Mouse (Mus musculus) heart, embryonic 12.5 days (tissue): ENCODE measurements around the gene Rasa4. TPM values are rescaled to one million over a fixed set of nuclear protein-coding genes. Genes with fewer than 3 reads are reported as not detected.

Experiments used
- ATAC-seq: fragments of 200-750 bp; cut with Nextera tagmentation; 2 replicates; pipeline ENCODE4 v1.8.0; 2017; ENCODE audit warnings: moderate TSS enrichment, moderate library complexity; ENCODE audit not compliant: insufficient number of reproducible peaks, low FRiP score
- H3K27ac ChIP-seq: fragments of 300-500 bp; sonication (generic); 2 replicates; pipeline ENCODE4 v1.5.1; 2016; ENCODE audit warnings: mild to moderate bottlenecking, moderate library complexity; ENCODE audit not compliant: poor library complexity, severe bottlenecking
- H3K27me3 ChIP-seq: fragments of 300-500 bp; sonication (generic); replicated peaks from 2 replicates; pipeline ENCODE4 v1.6.1; 2016; ENCODE audit warnings: mild to moderate bottlenecking, moderate library complexity
- H3K36me3 ChIP-seq: fragments of 300-500 bp; sonication (generic); 2 replicates; pipeline ENCODE4 v1.6.1; 2016; ENCODE audit warnings: mild to moderate bottlenecking, moderate library complexity
- H3K4me1 ChIP-seq: fragments of 300-500 bp; sonication (generic); replicated peaks from 2 replicates; pipeline ENCODE4 v1.6.1; 2016; ENCODE audit warnings: mild to moderate bottlenecking
- H3K4me2 ChIP-seq: fragments of 300-500 bp; sonication (generic); 2 replicates; pipeline ENCODE4 v1.6.1; 2016; ENCODE audit warnings: mild to moderate bottlenecking, moderate library complexity
- H3K4me3 ChIP-seq: fragments of 300-500 bp; sonication (generic); 2 replicates; pipeline ENCODE4 v1.5.1; 2016; ENCODE audit warnings: mild to moderate bottlenecking
- H3K9ac ChIP-seq: fragments of 300-500 bp; sonication (generic); 2 replicates; pipeline ENCODE4 v1.6.1; 2016; ENCODE audit warnings: mild to moderate bottlenecking, moderate library complexity
- H3K9me3 ChIP-seq: fragments of 300-500 bp; sonication (generic); replicated peaks from 2 replicates; pipeline ENCODE4 v1.6.1; 2016; ENCODE audit warnings: mild to moderate bottlenecking, moderate library complexity
- WGBS: fragments of 180-500 bp; shearing (Covaris S2); methylation state at CpG from one replicate; pipeline ENCODE4 v1.1.7; 2016; 5-methylcytosine and 5-hydroxymethylcytosine counted together
- polyA plus RNA-seq: library from polyadenylated mRNA; unstranded; fragments of >200 nt; fragmentation: Nextera tagmentation; extraction: Ambion mirVana; gene quantifications from 2 replicates; pipeline ENCODE4 v1.2.1, GENCODE M21; 2016

Rasa4 gene
- polyA plus RNA-seq: 1.0 and 1.6 TPM in 2 replicates

- H3K9me3 ChIP-seq: no peaks in the 10 kb centered on the region; the same call in 1 of the 2 replicates
- peaks cover 15% of the 10 kb centered on the region for H3K4me1 ChIP-seq
- peak; percentile 95 for ATAC-seq
- H3K27me3 ChIP-seq: peaks cover 41% of the 10 kb centered on the region
- WGBS: under 1% methylated on average over 22 of the region's 28 CpGs
- H3K27ac ChIP-seq: no peak within 1 kb of the TSS
- H3K36me3 ChIP-seq: no peaks in the 10 kb centered on the region
- H3K4me3 ChIP-seq: peak within 1 kb of the TSS; percentile 48
- H3K9ac ChIP-seq: peak within 1 kb of the TSS; percentile 50
- peak within 1 kb of the TSS; percentile 84 for H3K4me2 ChIP-seq
These were observed at the start of gene Rasa4 for GRCm38 (mm10) chr5:136083669-136084107. Rasa4 (plus strand) TSS chr5:136083916.

- ATAC-seq: no peak
- H3K4me1 ChIP-seq: peaks cover 12% of the 10 kb centered on the region
- no peak overlapping the region for H3K27ac ChIP-seq
- H3K9me3 ChIP-seq: 0 out of 2 replicates have a peak, but pooled peaks cover 5% of the 10 kb centered on the region
- H3K36me3 ChIP-seq: peaks cover 32% of the 10 kb centered on the region
- H3K9ac ChIP-seq: no peak overlapping the region
- WGBS: 73% methylated on average over 4 of the region's 4 CpGs
- H3K4me2 ChIP-seq: no peak overlapping the region
- no peaks in the 10 kb centered on the region for H3K27me3 ChIP-seq
- no peak overlapping the region for H3K4me3 ChIP-seq
These were observed 48.8 kb upstream of the Rasa4 start for GRCm38 (mm10) chr5:136034868-136035267.

- no peak for ATAC-seq
- Histone ChIP-seq H3K36me3 (peaks cover 28% of the 10 kb centered on the region), H3K9ac (no peak overlapping the region), H3K4me2 (no peak overlapping the region), H3K4me3 (no peak overlapping the region), H3K27me3 (no peaks in the 10 kb centered on the region), H3K4me1 (peaks cover 15% of the 10 kb centered on the region), H3K9me3 (0 out of 2 replicates have a peak, but pooled peaks cover 5% of the 10 kb centered on the region), H3K27ac (no peak overlapping the region)
- 73% methylated on average over 1 of the region's 1 CpGs for WGBS
These were observed 48.4 kb upstream of the Rasa4 start for GRCm38 (mm10) chr5:136035285-136035684.

- Histone ChIP-seq H3K9ac (no peak overlapping the region), H3K27me3 (no peaks in the 10 kb centered on the region), H3K36me3 (peaks cover 14% of the 10 kb centered on the region), H3K4me3 (no peak overlapping the region), H3K9me3 (0 out of 2 replicates have a peak, but pooled peaks cover 5% of the 10 kb centered on the region), H3K27ac (no peak overlapping the region), H3K4me1 (peaks cover 15% of the 10 kb centered on the region), H3K4me2 (no peak overlapping the region)
- no peak for ATAC-seq
- WGBS: 77% methylated on average over 1 of the region's 1 CpGs
These were observed 47.0 kb upstream of the Rasa4 start for GRCm38 (mm10) chr5:136036667-136037066.

GRCm38 (mm10) chr5:136038258-136039214 lies 45.2 kb upstream of the Rasa4 start, which contains the start of gene Upk3b:
Upk3b (plus strand) TSS chr5:136038496.
- Histone ChIP-seq H3K36me3 (no peaks in the 10 kb centered on the region), H3K27me3 (no peaks in the 10 kb centered on the region), H3K27ac (0 out of 2 replicates have a peak within 1 kb of the TSS, but pooled peaks have one; percentile 10), H3K4me2 (no peak within 1 kb of the TSS), H3K4me3 (peak within 1 kb of the TSS; percentile 3; the same call in 1 of the 2 replicates), H3K9ac (no peak within 1 kb of the TSS), H3K9me3 (0 out of 2 replicates have a peak, but pooled peaks cover 5% of the 10 kb centered on the region), H3K4me1 (peaks cover 15% of the 10 kb centered on the region)
- 50% methylated on average over 17 of the region's 17 CpGs for WGBS
- peak; percentile 47 for ATAC-seq

GRCm38 (mm10) chr5:136040210-136040609 lies 43.5 kb upstream of the Rasa4 start:
- H3K9me3 ChIP-seq: 0 out of 2 replicates have a peak, but pooled peaks cover 5% of the 10 kb centered on the region
- H3K4me1 ChIP-seq: peaks cover 15% of the 10 kb centered on the region
- peak overlapping the region; percentile 50 for H3K4me2 ChIP-seq
- H3K27me3 ChIP-seq: no peaks in the 10 kb centered on the region
- no peak overlapping the region for H3K9ac ChIP-seq
- peak overlapping the region; percentile 21 for H3K4me3 ChIP-seq
- WGBS: 40% methylated on average over 5 of the region's 5 CpGs
- H3K27ac ChIP-seq: no peak overlapping the region
- peak; percentile 49; the same call in 1 of the 2 replicates for ATAC-seq
- no peaks in the 10 kb centered on the region for H3K36me3 ChIP-seq

GRCm38 (mm10) chr5:136041260-136041659 lies 42.5 kb upstream of the Rasa4 start:
- ATAC-seq: no peak
- H3K9ac ChIP-seq: no peak overlapping the region
- no peak overlapping the region for H3K4me2 ChIP-seq
- H3K27ac ChIP-seq: no peak overlapping the region
- no peaks in the 10 kb centered on the region for H3K36me3 ChIP-seq
- 0 out of 2 replicates have a peak, but pooled peaks cover 5% of the 10 kb centered on the region for H3K9me3 ChIP-seq
- H3K4me3 ChIP-seq: no peak overlapping the region
- 43% methylated on average over 2 of the region's 2 CpGs for WGBS
- peaks cover 15% of the 10 kb centered on the region for H3K4me1 ChIP-seq
- H3K27me3 ChIP-seq: no peaks in the 10 kb centered on the region

- Histone ChIP-seq H3K4me2 (no peak overlapping the region), H3K4me3 (no peak overlapping the region), H3K4me1 (peaks cover 15% of the 10 kb centered on the region), H3K9ac (no peak overlapping the region), H3K27me3 (no peaks in the 10 kb centered on the region), H3K36me3 (no peaks in the 10 kb centered on the region), H3K9me3 (0 out of 2 replicates have a peak, but pooled peaks cover 5% of the 10 kb centered on the region), H3K27ac (no peak overlapping the region)
- ATAC-seq: no peak
- WGBS: 90% methylated on average over 8 of the region's 8 CpGs
These were observed 42.0 kb upstream of the Rasa4 start for GRCm38 (mm10) chr5:136041666-136042065.

- WGBS: 63% methylated on average over 13 of the region's 13 CpGs
- Histone ChIP-seq H3K4me3 (no peak overlapping the region), H3K4me1 (0 out of 2 replicates have a peak, but pooled peaks cover 3% of the 10 kb centered on the region), H3K9me3 (no peaks in the 10 kb centered on the region), H3K36me3 (no peaks in the 10 kb centered on the region), H3K27me3 (no peaks in the 10 kb centered on the region), H3K9ac (no peak overlapping the region), H3K4me2 (no peak overlapping the region), H3K27ac (no peak overlapping the region)
- no peak for ATAC-seq
These were observed 38.9 kb upstream of the Rasa4 start for GRCm38 (mm10) chr5:136044865-136045264.

- WGBS: 37% methylated on average over 9 of the region's 9 CpGs
These were observed 38.3 kb upstream of the Rasa4 start for GRCm38 (mm10) chr5:136045408-136045807.

GRCm38 (mm10) chr5:136045987-136046386 lies 37.7 kb upstream of the Rasa4 start:
- no peak overlapping the region for H3K9ac ChIP-seq
- no peak overlapping the region for H3K27ac ChIP-seq
- 5% methylated on average over 10 of the region's 10 CpGs for WGBS

More at GRCm38 (mm10) chr5:136045408-136045807, 38.3 kb upstream of the Rasa4 start:
- H3K4me3 ChIP-seq: no peak overlapping the region
- H3K27ac ChIP-seq: no peak overlapping the region
- no peaks in the 10 kb centered on the region for H3K36me3 ChIP-seq
- no peaks in the 10 kb centered on the region for H3K4me1 ChIP-seq
- ATAC-seq: no peak
- H3K9me3 ChIP-seq: no peaks in the 10 kb centered on the region
- H3K9ac ChIP-seq: no peak overlapping the region
- H3K27me3 ChIP-seq: no peaks in the 10 kb centered on the region
- no peak overlapping the region for H3K4me2 ChIP-seq

More at GRCm38 (mm10) chr5:136045987-136046386, 37.7 kb upstream of the Rasa4 start:
- no peak overlapping the region for H3K4me2 ChIP-seq
- peak; percentile 71; the same call in 1 of the 2 replicates for ATAC-seq
- H3K36me3 ChIP-seq: no peaks in the 10 kb centered on the region
- H3K4me1 ChIP-seq: peaks cover under 1% of the 10 kb centered on the region
- no peak overlapping the region for H3K4me3 ChIP-seq
- H3K9me3 ChIP-seq: no peaks in the 10 kb centered on the region
- no peaks in the 10 kb centered on the region for H3K27me3 ChIP-seq
